Mouse (Mus musculus): ENCODE measurements around the gene Olfr764-ps1.
"Not testable (repeated sequence)": the region's sequence is repeated elsewhere in the genome, so short reads cannot be mapped to it uniquely, and the experiment has no call there.

Gene Olfr764-ps1

GRCm38 (mm10) chr10:129039796-129040195 is at the start of gene Olfr764-ps1:
TSS of gene Olfr764-ps1 (minus strand) at chr10:129039896.
- no peak for DNase-seq (ENCODE audit: low spot score)

DNA sequence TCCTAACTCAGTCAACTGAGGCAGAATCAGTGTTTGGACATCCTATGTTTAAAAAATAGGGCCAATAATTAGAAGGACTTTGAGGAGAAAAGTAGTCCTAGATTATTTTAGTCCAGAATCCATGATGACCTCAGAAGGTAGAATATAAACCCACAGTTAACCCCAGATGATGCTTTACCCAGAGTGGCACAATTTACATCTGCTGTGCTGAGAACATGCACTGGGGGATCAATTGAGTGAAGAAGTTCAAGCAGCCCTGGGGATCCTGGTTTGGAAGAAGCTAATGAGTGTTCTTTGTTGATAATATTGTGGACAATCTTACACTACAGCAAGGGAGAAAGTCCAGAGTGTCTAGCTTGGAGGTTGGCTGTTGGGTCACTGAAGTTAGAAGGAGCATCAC is 43.1 kb upstream of the Olfr764-ps1 start, which contains the start of gene Olfr767:
TSS of gene Olfr767 (minus strand) at position 101 of the 400 bp plus-strand sequence.
- DNase-seq (ENCODE audit: low spot score): not testable (repeated sequence)

DNA sequence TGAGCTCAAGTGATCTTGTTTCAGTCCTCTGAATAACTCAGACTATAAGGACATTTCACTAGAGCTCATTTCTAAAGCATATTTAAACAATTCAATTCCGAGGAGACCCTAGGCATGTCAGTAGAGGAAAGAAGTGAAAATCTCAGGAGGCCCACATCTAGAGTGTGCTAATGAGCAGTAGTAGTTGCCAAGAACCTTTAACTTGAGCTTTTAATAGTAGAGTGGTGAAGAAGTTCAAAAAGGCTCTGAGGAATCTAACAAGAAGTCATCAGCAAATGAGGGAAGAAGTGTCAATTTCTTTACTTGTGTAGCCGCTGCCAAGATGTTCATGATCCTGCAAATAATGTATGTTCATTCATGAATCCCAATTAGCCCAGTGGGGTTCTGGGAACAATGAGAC is 29.2 kb upstream of the Olfr764-ps1 start, which contains the start of gene Olfr766-ps1:
TSS of gene Olfr766-ps1 (minus strand) at position 101 of the 400 bp plus-strand sequence.
- DNase-seq (ENCODE audit: low spot score): no peak

DNA sequence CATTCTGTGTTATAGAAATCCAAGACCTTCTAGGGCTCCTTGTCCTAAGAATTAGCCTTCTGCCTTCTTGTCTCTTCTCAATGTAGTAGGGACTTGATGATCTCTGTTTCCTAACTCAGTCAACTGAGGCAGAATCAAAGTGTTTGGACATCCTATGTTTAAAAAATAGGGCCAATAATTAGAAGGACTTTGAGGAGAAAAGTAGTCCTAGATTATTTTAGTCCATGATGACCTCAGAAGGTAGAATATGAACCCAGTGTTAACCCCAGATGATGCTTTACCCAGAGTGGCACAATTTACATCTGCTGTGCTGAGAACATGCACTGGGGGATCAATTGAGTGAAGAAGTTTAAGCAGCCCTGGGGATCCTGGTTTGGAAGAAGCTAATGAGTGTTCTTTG is 10.2 kb upstream of the Olfr764-ps1 start, which contains the start of gene Olfr765:
TSS of gene Olfr765 (minus strand) at position 101 of the 400 bp plus-strand sequence.
- not testable (repeated sequence) for DNase-seq (ENCODE audit: low spot score)

DNA sequence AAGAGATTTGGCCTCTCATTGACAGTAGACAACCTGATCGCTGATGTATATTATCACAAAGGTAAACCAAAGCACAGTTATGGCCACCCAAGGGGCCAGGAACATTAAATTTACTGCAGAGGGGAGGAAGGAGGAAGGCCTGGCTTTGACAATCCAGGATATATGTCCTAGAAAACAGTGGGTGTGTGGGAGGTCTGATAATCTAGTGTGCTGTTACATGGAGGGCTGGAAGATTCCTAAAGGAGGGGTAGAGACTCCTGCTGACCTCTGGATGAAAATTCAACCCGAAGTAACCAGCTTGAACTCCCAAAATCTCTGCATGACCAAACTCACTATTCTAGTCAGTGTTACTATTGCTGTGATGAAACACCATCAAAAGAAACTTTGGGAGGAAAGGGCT is 11.4 kb downstream of the Olfr764-ps1 start:
- DNase-seq (ENCODE audit: low spot score): no peak

- DNase-seq (ENCODE audit: low spot score): peak; percentile 33
Measured at GRCm38 (mm10) chr10:129026018-129026662, 13.6 kb downstream of the Olfr764-ps1 start.

GRCm38 (mm10) chr10:129023319-129023718 is 16.4 kb downstream of the Olfr764-ps1 start:
- no peak for DNase-seq (ENCODE audit: low spot score)

GRCm38 (mm10) chr10:129014477-129014876 is 25.2 kb downstream of the Olfr764-ps1 start:
- no peak for DNase-seq (ENCODE audit: low spot score)

DNA sequence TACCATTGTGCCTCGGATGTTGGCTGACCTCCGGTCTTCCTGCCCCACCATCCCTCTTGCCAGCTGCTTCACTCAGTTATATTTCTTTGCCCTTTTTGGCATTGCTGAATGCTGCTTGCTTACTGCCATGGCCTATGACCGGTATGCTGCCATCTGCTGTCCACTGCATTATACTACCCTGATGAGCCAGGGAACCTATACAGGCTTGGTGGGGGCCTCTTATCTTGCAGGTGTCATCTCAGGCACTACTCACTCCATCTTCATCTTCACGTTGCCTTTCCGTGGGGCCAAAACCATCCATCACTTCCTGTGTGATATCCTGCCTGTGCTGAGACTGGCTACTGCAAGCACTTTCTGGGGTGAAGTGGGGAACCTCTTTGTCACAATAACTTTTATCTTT is 28.2 kb downstream of the Olfr764-ps1 start:
- not testable (repeated sequence) for DNase-seq (ENCODE audit: low spot score)

DNA sequence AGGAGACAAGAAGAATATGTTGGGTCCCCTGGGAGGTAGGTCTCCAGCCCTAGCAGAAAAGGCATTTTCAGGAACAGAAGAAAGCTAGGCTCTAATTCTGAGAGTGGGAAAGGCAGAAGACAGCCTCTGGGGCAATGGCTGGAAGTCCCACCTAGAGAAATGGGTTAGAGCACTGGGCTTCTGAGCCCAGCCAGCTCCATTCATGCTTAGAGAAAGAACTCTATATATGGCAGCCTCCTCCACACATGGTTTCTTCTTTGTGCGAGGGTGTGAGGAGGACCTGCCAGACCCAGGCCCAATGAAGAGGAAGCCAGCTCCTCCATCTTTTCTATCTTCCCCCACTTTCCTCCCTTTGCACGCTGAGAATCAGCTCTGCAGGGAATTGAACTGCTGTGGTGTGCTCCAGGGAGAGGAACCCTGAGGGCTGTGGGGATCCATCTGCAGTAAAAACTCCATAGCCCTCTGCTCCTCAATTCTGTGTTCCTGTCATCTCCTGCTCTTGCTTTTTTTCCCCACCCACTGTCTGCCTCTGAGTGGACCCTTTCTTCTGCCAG is 29.3 kb downstream of the Olfr764-ps1 start, which contains the start of gene Olfr763:
TSS of gene Olfr763 (plus strand) at position 504 of the 554 bp plus-strand sequence.
- DNase-seq (ENCODE audit: low spot score): no peak

DNA sequence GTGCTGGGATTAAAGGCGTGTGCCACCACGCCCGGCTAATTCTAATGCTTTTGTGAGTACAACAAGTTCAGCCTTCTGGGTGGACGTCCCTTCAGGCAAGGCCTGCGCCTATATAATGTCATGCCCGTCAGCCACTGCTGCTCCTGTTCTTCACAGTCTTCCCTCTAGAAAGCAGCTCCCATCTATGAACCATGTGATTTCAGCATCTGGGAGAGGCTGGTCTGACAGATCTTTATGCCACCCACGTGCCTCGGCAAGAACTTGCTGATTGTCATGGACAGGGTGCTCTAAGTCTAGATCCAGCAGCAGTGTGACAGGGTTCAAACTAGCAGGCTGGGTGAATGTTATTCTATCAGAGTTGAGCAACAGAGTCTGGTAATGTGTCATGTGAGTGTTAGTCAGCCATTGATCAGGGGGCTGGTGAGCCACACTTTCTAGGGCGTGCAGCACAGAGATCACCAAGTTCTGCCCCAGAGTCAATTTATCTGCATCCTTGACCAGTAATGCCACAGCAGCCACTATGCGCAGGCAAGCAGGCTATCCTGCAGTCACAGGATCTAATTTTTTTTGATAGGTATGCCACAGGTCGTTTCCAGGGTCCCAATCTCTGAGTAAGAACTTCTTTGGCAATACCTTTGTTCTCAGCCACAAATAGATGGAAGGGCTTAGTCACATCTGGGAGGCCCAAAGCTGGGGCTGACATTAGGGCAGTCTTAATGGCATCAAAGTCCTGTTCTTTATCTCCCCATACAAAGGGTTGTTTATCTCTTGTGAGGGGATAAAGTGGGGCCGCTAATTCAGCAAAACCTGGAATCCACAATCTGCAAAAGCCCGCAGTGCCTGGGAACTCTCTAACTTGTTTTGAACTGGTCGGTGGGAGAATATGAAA is 35.4 kb downstream of the Olfr764-ps1 start:
- DNase-seq (ENCODE audit: low spot score): no peak

GRCm38 (mm10) chr10:128996523-128997040 is 43.1 kb downstream of the Olfr764-ps1 start:
- no peak for DNase-seq (ENCODE audit: low spot score)

GRCm38 (mm10) chr10:128995796-128996195 is 43.9 kb downstream of the Olfr764-ps1 start:
- DNase-seq (ENCODE audit: low spot score): no peak

GRCm38 (mm10) chr10:128990994-128991393 is 48.7 kb downstream of the Olfr764-ps1 start:
- no peak for DNase-seq (ENCODE audit: low spot score)

DNA sequence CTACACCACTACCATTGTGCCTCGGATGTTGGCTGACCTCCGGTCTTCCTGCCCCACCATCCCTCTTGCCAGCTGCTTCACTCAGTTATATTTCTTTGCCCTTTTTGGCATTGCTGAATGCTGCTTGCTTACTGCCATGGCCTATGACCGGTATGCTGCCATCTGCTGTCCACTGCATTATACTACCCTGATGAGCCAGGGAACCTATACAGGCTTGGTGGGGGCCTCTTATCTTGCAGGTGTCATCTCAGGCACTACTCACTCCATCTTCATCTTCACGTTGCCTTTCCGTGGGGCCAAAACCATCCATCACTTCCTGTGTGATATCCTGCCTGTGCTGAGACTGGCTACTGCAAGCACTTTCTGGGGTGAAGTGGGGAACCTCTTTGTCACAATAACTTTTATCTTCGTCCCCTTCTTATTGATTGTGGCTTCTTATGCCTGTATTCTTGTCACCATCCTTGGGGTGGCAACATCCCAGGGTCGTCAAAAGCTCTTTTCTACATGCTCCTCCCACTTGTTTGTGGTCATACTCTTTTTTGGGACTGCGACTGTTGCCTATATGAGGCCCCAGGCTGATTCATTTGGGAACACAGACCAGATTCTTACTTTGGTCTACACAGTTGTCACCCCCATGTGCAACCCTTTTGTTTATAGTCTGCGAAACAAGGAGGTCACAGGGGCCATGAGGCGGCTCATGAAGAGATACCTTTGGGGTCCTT is 49.4 kb downstream of the Olfr764-ps1 start:
- not testable (repeated sequence) for DNase-seq (ENCODE audit: low spot score)

GRCm38 (mm10) chr10:128989131-128989530 is 50.6 kb downstream of the Olfr764-ps1 start, which contains the start of gene Olfr9:
TSS of gene Olfr9 (plus strand) at chr10:128989431.
- DNase-seq (ENCODE audit: low spot score): not testable (repeated sequence)

Data from ovary, postnatal 14 days (tissue).